Comparison of ENCODE assay signal across 8 mouse cellular contexts in the genomic region with DNA sequence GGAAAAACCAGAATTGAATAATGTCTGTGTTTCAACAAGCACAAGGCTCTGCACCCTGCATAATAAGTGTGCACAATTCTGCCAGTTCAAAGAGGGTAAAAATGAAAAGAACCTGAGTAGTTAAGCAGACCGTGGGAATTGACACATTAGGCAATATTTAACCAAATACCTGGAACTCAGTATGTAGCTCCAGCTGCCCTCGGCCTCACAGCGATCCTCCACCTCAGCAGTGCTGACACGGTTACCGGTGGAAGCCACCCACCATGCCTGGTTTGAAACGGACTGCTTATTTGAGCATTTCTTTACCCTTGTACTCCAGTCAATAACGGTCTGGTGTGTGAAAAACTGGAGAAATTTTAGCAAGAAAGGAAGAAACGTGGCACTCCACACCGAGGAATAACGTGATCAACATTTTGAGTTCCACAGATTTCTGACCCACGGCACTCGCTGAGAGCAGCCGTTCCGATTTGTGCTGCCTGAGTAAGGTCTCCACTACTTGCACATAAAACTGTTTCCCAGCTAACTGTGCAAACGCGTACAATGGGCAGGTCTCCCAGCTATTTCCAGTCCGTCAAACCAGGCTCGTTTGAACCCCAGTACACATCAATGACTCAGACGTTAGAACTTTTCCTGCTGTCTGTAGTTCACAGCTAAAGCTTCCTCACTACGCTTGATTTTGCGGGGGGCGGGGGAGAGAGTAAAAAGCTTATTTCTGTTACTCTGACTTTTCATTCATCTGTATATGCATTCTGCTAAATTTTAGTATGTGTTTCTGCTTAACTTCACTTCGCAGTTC. TPM values are rescaled to one million over a fixed set of nuclear protein-coding genes. Genes with fewer than 3 reads are reported as not detected.
DNase-seq lines count a peak whose midpoint lies in the region; ATAC-seq and TF ChIP-seq lines count a peak whose summit lies in the region.

No protein-coding gene starts in this region.

- H3K36me3 ChIP-seq in embryonic facial prominence, embryonic 15.5 days, result no peaks in the 10 kb centered on the region

- H3K27ac ChIP-seq in left cerebral cortex, adult 2 months, result peak overlapping the region; percentile 80; the same call in 1 of the 2 replicates
- H3K27ac ChIP-seq in embryonic facial prominence, embryonic 15.5 days (replicated peaks), result no peak overlapping the region

- no peak for ATAC-seq in embryonic facial prominence, embryonic 15.5 days (ENCODE audit: insufficient number of reproducible peaks, low FRiP score, low TSS enrichment, low read depth)
- ATAC-seq in megakaryocyte progenitor cell, adult 5-6 weeks (replicated peaks; ENCODE audit: poor library complexity), result peak; percentile 11; the same call in 1 of the 2 replicates

- no peak for TF ChIP-seq CTCF in left cerebral cortex, adult 2 months (IDR thresholded peaks at IDR 0.05)

- H3K27me3 ChIP-seq in embryonic facial prominence, embryonic 15.5 days, result no peaks in the 10 kb centered on the region

- H3K4me2 ChIP-seq in embryonic facial prominence, embryonic 15.5 days (replicated peaks), result peak overlapping the region; percentile 95

- peak overlapping the region; percentile 80 for H3K4me3 ChIP-seq in left cerebral cortex, adult 2 months
- peak overlapping the region; percentile 87 for H3K4me3 ChIP-seq in embryonic facial prominence, embryonic 15.5 days (replicated peaks)

- 7% methylated on average over 23 of the region's 23 CpGs for WGBS in embryonic facial prominence, embryonic 15.5 days

- no peak for DNase-seq in left cerebral cortex, adult 2 months (ENCODE audit: extremely low spot score in 1 of 2, low spot score in 2 of 2)
- no peak for DNase-seq in left cerebral cortex, postnatal 10 days (ENCODE audit: extremely low spot score in 1 of 2, low spot score in 2 of 2)
- peak; percentile 38 for DNase-seq in MEL-GATA-1-ER (ENCODE audit: extremely low read depth, low read depth)
- DNase-seq in kidney, adult 11 months, result peak; percentile 79
- peak; percentile 27 to 29 for DNase-seq in thymus, postnatal 36 days
- no peak for DNase-seq in spleen, postnatal 36 days (ENCODE audit: low spot score in 2 of 2)

- H3K9ac ChIP-seq in embryonic facial prominence, embryonic 15.5 days, result peak overlapping the region; percentile 57

- H3K4me1 ChIP-seq in embryonic facial prominence, embryonic 15.5 days, result peaks cover 14% of the 10 kb centered on the region; the same call in 1 of the 2 replicates

- no peaks in the 10 kb centered on the region for H3K9me3 ChIP-seq in embryonic facial prominence, embryonic 15.5 days (replicated peaks)

- intact Hi-C loops in left cerebral cortex, adult 2 months (cut with DNase I), result loop anchor here (10.0 kb wide), 1 partner anchor 482 kb away; no protein-coding TSS in a partner anchor
- intact Hi-C loops in left cerebral cortex, postnatal 10 days (cut with DNase I), result loop anchor here (10.0 kb wide), 1 partner anchor 482 kb away; no protein-coding TSS in a partner anchor

RNA-seq across cellular contexts. Expression of a gene that starts 1.0 kb away (rescaled TPM):
- 10 to 100 TPM; 34.4 to 36.3 TPM for total RNA-seq in left cerebral cortex, adult 2 months (2021)
- total RNA-seq in left cerebral cortex, postnatal 10 days (2021), result 10 to 100 TPM; 43.3 to 43.7 TPM
- polyA plus RNA-seq in embryonic facial prominence, embryonic 15.5 days (2015; fragmentation: Nextera tagmentation; extraction: Ambion mirVana), result 82.4 and 86.5 TPM in 2 replicates
- 52.1 and 59.5 TPM in 2 replicates for total RNA-seq in megakaryocyte progenitor cell, adult 5-6 weeks (2015)
- 64.6 and 71.7 TPM in 2 replicates for total RNA-seq in megakaryocyte progenitor cell, adult 5-6 weeks (2017)

RNA-seq across cellular contexts. Expression of a gene that starts 13.6 kb away (rescaled TPM):
- 10 to 100 TPM; 11.5 to 14.3 TPM for total RNA-seq in left cerebral cortex, adult 2 months (2021)
- 10 to 100 TPM; 11.3 to 12.5 TPM for total RNA-seq in left cerebral cortex, postnatal 10 days (2021)
- 3.4 and 4.1 TPM in 2 replicates for polyA plus RNA-seq in embryonic facial prominence, embryonic 15.5 days (2015; fragmentation: Nextera tagmentation; extraction: Ambion mirVana)
- total RNA-seq in megakaryocyte progenitor cell, adult 5-6 weeks (2015), result not detected in 2 replicates
- 0.24 TPM in 1 of 2 replicates, not detected in the other for total RNA-seq in megakaryocyte progenitor cell, adult 5-6 weeks (2017)

RNA-seq across cellular contexts. Expression of a gene that starts 49.2 kb away (rescaled TPM):
- total RNA-seq in left cerebral cortex, adult 2 months (2021), result 10 to 100 TPM; 73.9 to 76.0 TPM
- total RNA-seq in left cerebral cortex, postnatal 10 days (2021), result 10 to 100 TPM; 32.4 to 34.1 TPM
- polyA plus RNA-seq in embryonic facial prominence, embryonic 15.5 days (2015; fragmentation: Nextera tagmentation; extraction: Ambion mirVana), result 10.9 and 12.5 TPM in 2 replicates
- total RNA-seq in megakaryocyte progenitor cell, adult 5-6 weeks (2015), result 11.4 and 14.3 TPM in 2 replicates
- 10.8 and 11.1 TPM in 2 replicates for total RNA-seq in megakaryocyte progenitor cell, adult 5-6 weeks (2017)

Comparison
In these comparisons a context has a peak if more than half of its experiments do, and no peak if none do; other contexts are left out.
1. DNase-seq: peak in MEL-GATA-1-ER (single experiment), kidney, adult 11 months (single experiment) and thymus, postnatal 36 days (2 of 2); none in left cerebral cortex, adult 2 months (0 of 2), left cerebral cortex, postnatal 10 days (0 of 2) and spleen, postnatal 36 days (0 of 2).
2. RNA of a gene that starts 13.6 kb away (total RNA-seq): 11.5 to 14.3 TPM in left cerebral cortex, adult 2 months and 11.3 to 12.5 TPM in left cerebral cortex, postnatal 10 days; 0.24 TPM in megakaryocyte progenitor cell, adult 5-6 weeks; every median in the first group is over 4 times any median in the second.